Mouse (Mus musculus) urinary bladder, postnatal 14 days (tissue): ENCODE data around the gene Tmem132d.

ENCODE experiments used
- DNase-seq: peaks from one replicate; pipeline ENCODE4 v3.0.0; 2021; ENCODE audit warnings: low spot score

Gene Tmem132d

DNA sequence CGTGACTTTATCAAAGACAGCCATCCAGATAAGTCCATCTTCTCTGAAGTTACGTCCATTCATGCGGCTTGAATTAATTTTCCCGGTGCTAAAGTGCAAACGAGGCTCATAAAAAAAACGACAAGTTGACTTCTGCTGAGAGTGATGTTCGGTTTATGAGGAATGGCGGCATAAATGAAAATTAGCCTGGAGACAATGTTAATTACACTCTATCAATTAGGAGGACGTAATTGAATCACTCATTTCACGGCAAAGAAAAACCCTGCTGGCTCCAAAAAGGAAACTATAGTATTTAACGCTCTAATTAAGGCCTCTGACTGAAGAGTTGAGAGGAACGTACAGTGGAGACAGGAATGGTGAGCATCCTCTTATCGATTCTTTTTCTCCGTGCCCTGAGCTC, 503.2 kb downstream of the Tmem132d start:
- DNase-seq = no peak

- no peak for DNase-seq
These were observed 506.2 kb downstream of the Tmem132d start for GRCm38 (mm10) chr5:127926686-127927085.

- DNase-seq = no peak
These were observed 508.8 kb downstream of the Tmem132d start for GRCm38 (mm10) chr5:127924106-127924505.

GRCm38 (mm10) chr5:127919171-127919570, 513.7 kb downstream of the Tmem132d start:
- no peak for DNase-seq

DNA sequence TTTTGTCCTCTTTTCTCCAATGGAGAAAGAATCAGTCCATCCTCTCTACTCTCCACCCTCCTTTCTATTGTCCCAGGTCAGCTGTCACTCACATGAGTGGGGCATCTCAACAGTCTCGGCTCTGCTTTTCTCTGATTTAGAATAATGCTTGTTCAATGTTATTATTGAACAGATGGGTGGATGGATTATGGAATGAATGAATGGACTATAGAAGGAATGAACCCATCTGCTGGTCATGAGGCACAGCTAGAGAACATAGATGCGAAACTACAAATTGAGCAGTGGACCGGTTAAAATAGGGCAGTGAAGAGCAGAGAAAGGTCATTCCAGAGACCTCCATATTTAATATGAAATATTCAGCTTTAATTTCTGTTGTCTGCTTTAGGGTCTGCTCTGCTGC, 514.5 kb downstream of the Tmem132d start:
- no peak for DNase-seq

- DNase-seq = no peak
These were observed 518.7 kb downstream of the Tmem132d start for GRCm38 (mm10) chr5:127914157-127914556.

DNA sequence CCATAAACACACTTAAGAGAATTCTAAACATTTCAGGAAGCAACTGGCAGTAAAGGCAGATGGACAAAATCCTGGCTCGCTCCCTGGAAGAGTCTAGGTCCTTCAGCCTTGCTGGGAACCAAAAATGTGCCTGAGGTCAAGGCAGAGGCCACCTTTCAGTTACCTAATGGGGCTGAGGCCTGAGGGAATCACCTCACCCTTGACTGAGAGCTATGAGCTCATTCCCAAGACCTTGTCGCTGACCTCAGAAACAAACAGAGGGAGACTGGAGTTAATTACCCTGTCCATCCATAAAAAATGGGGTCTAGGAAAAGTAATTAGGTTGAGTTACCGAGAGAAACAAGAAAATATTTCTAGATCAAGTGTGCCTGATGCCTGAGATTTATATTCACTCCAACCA, 521.3 kb downstream of the Tmem132d start:
- no peak for DNase-seq

DNA sequence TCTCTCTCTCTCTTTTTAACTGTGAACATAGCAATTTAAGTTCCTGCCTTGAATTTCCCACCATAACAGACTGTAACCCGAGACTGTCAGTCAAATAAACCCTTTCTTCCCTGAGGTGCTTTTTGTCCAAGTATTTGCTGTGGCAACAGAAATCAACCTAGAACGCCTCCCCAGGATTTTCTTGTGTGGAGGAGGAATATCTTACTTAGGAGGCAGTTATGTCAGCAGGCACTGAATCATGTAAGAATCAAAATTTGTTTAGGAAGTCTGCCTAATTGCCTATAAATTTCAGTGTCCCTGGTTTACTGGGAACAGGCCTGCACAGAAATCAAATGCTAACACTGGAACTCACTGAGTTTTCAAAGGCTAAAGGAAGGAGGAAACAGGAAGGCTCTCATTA, 522.5 kb downstream of the Tmem132d start:
- no peak for DNase-seq

DNA sequence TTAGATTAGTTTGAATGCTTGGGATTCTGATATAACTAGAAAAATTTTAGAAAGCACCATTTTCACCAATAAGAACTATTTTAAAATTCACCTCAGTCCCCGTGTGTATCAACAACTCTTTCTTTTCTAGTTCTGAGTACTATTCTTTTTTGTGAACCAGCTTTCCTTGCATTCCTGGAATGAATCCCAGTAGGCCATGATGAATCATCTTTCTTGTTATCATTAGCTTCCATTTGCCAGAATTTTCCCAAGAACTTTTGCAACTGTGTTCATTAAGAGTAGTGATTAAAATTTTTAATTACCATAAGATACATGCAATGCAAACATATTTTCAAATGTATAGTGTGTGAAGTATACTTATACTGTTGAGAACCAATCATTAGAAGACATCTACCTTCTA, 537.7 kb downstream of the Tmem132d start:
- DNase-seq = no peak

- no peak for DNase-seq
These were observed 547.0 kb downstream of the Tmem132d start for GRCm38 (mm10) chr5:127885566-127886505.

- DNase-seq = no peak
These were observed 549.9 kb downstream of the Tmem132d start for GRCm38 (mm10) chr5:127883021-127883420.

DNA sequence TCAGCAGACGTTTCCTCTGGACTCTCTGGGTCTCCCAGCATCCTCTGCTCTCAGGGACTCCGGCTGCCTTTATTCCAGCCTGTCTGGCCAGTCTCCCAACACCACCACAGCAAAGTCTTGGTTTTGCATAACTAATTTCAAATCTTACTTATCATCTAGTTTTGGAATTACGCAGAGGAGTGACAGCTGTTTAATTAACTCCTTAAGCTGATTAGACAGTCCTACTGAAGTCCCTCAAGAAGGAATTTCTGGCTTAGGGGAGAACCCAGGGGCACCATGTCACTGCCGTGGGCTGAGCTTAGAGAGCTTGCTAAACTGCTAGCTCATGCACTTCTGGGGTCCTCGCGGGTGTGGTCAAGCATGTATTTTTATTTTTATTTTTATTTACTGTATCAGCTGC, 558.4 kb downstream of the Tmem132d start:
- no peak for DNase-seq

- DNase-seq = no peak
These were observed 567.7 kb downstream of the Tmem132d start for GRCm38 (mm10) chr5:127865157-127865556.

GRCm38 (mm10) chr5:127859719-127860118, 573.2 kb downstream of the Tmem132d start:
- no peak for DNase-seq

DNA sequence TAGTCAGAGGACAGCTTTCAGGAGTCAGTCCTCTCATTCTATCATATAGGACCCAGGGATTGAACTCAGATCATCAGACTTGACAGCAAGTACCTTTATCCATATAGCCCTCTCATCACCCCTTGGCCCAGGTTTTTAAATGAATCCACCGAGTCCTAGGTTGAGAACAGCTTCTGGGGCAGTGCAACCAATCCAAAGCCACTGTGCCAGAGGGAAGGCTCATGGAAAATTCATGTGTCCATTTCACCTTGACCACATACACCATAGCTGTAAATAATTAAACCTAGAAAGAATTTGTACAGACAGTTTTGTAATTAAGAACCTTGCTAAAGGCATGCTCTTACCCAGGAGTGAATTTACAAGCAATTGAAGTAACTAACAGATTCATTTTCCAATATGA, 580.6 kb downstream of the Tmem132d start:
- no peak for DNase-seq

DNA sequence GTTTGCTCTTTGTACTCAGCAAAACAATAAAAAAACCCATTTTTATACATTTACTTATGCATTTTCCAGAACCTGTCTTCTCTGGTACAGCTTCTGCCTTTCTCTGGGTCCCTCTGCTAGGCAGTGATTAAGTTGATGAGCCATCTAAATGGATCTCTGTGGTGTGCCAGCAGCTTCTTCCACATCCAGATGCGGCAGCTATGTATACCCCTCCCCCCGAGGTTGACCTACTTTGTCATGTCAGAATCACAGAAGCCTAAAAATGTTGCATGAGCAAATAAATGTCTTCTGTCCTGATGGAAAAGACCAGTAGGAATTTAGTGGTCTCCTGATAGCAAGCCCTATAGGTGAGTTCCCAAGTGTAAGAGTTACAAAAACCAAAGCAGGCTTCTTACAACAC, 601.1 kb downstream of the Tmem132d start:
- DNase-seq = no peak

DNA sequence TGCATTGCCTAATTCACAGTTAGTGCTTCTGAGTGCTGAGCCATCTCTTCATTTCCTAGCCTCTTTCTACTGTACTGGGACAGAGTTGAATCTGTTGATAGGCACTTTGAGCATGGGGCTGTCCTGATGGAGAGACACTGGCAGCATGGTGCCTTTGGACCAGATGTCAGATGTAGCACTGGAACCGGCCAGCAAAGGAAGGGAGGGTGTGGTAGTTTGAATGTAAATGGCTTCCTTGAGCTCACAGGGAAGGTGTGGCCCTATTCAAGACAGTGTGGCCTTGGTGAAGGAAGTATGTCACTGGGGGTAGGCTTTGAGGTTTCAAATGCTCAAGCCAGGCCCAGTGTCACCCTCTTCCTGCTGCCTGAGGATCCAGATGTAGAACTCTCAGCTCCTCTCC, 602.0 kb downstream of the Tmem132d start:
- DNase-seq = no peak

- DNase-seq = no peak
These were observed 604.1 kb downstream of the Tmem132d start for GRCm38 (mm10) chr5:127828756-127829155.

DNA sequence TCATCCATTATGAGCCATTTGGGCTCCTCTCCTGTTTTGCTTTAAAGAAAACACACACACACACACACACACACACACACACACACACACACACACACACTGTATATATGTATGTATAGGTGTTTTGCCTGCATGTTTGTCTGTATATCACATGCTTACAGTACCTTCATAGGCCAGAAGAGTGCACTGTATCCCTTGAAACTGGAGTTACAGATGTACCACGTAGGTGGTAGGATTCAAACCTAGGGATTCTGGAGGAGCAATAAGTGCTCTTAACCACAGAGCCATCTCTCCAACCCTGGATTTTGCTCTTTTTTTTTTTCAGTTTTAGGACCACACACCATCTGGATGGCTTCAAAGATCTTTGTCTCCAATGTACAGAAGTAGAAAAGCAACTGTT, 610.9 kb downstream of the Tmem132d start:
- no peak for DNase-seq

- DNase-seq = no peak
These were observed 617.6 kb downstream of the Tmem132d start for GRCm38 (mm10) chr5:127815292-127815691.

DNA sequence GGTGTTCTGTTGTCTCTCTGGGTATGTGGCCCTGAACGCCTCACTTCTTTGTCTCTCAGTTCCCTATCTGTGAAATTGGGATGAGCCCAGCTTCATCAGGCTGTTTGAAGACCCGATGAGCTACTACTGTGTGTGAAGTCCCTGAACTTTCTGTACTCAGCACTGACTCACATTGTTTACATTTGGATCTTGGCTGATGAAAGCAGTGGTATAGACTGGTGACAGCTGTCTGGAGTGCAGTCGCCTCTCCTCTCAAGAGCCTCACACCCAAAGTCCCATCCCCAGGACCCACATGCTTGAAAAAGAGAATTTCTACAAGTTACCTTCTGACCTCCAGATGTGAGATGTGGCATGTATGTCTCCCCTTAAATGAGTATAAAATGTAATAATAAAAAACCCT, 625.5 kb downstream of the Tmem132d start:
- DNase-seq = no peak

- no peak for DNase-seq
These were observed 626.0 kb downstream of the Tmem132d start for GRCm38 (mm10) chr5:127806850-127807249.

GRCm38 (mm10) chr5:127800907-127801306, 632.0 kb downstream of the Tmem132d start:
- no peak for DNase-seq

DNA sequence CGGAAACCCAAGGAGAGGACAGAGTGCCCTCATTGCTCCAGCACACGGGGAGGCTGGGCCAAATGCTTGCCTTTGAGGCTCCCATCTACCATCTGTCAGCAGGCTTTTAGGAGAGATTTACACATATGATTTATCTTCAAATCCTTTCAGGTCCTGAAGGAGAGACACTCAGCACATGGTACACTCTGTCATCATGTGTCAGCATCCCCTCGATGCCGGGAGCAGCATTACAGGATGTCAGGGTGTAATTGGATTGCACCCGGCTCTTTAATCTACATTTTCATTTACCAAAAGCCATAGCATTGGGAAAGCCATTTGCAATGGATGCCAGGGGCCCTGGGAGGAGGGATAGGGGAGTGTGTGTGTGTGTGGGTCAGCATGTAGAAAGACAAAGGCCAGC, 651.7 kb downstream of the Tmem132d start:
- DNase-seq = no peak
